Mouse (Mus musculus) spleen, adult 2 months (tissue): ENCODE data around the gene Pcyt1b.

Source experiments
- CTCF ChIP-seq: fragments of 200-500 bp; IDR thresholded peaks from 2 replicates; pipeline ENCODE4 v1.5.1; 2011; ENCODE audit warnings: mild to moderate bottlenecking, inconsistent platforms; ENCODE audit not compliant: insufficient read depth, insufficient read length, insufficient replicate concordance; ENCODE audit errors: extremely low read depth
- POLR2A ChIP-seq: fragments of 200-500 bp; IDR thresholded peaks from 2 replicates; pipeline ENCODE4 v1.6.1; 2011; ENCODE audit warnings: low read depth, low read length, inconsistent platforms

GRCm38 (mm10) chrX:93732407-93732806, 77.7 kb downstream of the Pcyt1b start:
- no peak for TF ChIP-seq CTCF
- TF ChIP-seq POLR2A = no peak
